ENCODE assay signal across 8 mouse cellular contexts in genomic region chr12:36041703-36042347, GRCm38 (mm10). TPM values are rescaled to one million over a fixed set of nuclear protein-coding genes. Genes with fewer than 3 reads are reported as not detected.
DNase-seq lines count a peak whose midpoint lies in the region; ATAC-seq and TF ChIP-seq lines count a peak whose summit lies in the region.

No protein-coding gene starts in this region.

- no peaks in the 10 kb centered on the region for H3K79me2 ChIP-seq in C2C12 (ENCODE audit: control insufficient read depth, insufficient read depth)
- no peaks in the 10 kb centered on the region for H3K79me2 ChIP-seq in liver, adult 2 months (ENCODE audit: control insufficient read depth, insufficient read depth, low read length)

- no peak for TF ChIP-seq CTCF in C2C12 (IDR thresholded peaks at IDR 0.05; ENCODE audit: control insufficient read depth, insufficient read depth, insufficient read length)
- TF ChIP-seq CTCF in liver, adult 2 months (IDR thresholded peaks at IDR 0.05; ENCODE audit: low read depth, low read length) = no peak

- 0 out of 2 replicates have a peak, but pooled peaks have one; percentile 5 for ATAC-seq in monocyte, adult 5-6 weeks (replicated peaks; ENCODE audit: insufficient number of reproducible peaks, low FRiP score, low TSS enrichment, poor library complexity, severe bottlenecking)

- no peaks in the 10 kb centered on the region for H3K79me3 ChIP-seq in C2C12 (ENCODE audit: low read depth)

- no peak overlapping the region for H3K27ac ChIP-seq in liver, adult 2 months (replicated peaks; ENCODE audit: insufficient read depth, low read depth, low read length)

- peak overlapping the region; percentile 23 for H3K9ac ChIP-seq in liver, adult 2 months (ENCODE audit: low read depth, low read length)

- DNase-seq in adrenal gland, postnatal 10 days = peak; percentile 44
- DNase-seq in embryo, embryonic 9.5 days (ENCODE audit: extremely low spot score) = peak; percentile 73
- peak; percentile 69 to 81 for DNase-seq in heart, adult 18-20 months
- peak; percentile 18 for DNase-seq in kidney, adult 11 months
- no peak for DNase-seq in liver, adult 2 months (ENCODE audit: extremely low read depth, low read depth, low spot score)
- DNase-seq in splenic B cell, adult 2 months (ENCODE audit: low read depth, low spot score) = peak; percentile 58

- no peaks in the 10 kb centered on the region for H3K36me3 ChIP-seq in C2C12 (ENCODE audit: control insufficient read depth, insufficient read depth)
- no peaks in the 10 kb centered on the region for H3K36me3 ChIP-seq in liver, adult 2 months (ENCODE audit: control insufficient read depth, insufficient read depth, low read length)
- H3K36me3 ChIP-seq in splenic B cell, adult 2 months (ENCODE audit: control insufficient read depth, insufficient read depth, low read length, poor library complexity, severe bottlenecking) = no peaks in the 10 kb centered on the region

- 2% methylated on average over 50 of the region's 50 CpGs for WGBS in liver, adult 2 months

- H3K27me3 ChIP-seq in C2C12 (ENCODE audit: control insufficient read depth, insufficient read depth, insufficient read length) = no peaks in the 10 kb centered on the region
- peaks cover 8% of the 10 kb centered on the region; the same call in 1 of the 2 replicates for H3K27me3 ChIP-seq in liver, adult 2 months (ENCODE audit: control insufficient read depth, insufficient read depth, low read length)
- H3K27me3 ChIP-seq in splenic B cell, adult 2 months (ENCODE audit: control insufficient read depth, insufficient read depth, low read length, poor library complexity, severe bottlenecking) = no peaks in the 10 kb centered on the region

- H3K4me3 ChIP-seq in C2C12 (ENCODE audit: insufficient read depth, poor library complexity, severe bottlenecking) = no peak overlapping the region
- peak overlapping the region; percentile 70 for H3K4me3 ChIP-seq in liver, adult 2 months (ENCODE audit: insufficient read depth, low read depth, low read length)

- H3K4me1 ChIP-seq in liver, adult 2 months (ENCODE audit: control insufficient read depth, insufficient read depth, low read length) = no peaks in the 10 kb centered on the region

- TF ChIP-seq POLR2A in liver, adult 2 months (IDR thresholded peaks at IDR 0.05; ENCODE audit: extremely low read depth, insufficient read depth, low read length) = no peak

- peak overlapping the region; percentile 77 for H3ac ChIP-seq in C2C12 (ENCODE audit: control insufficient read depth, insufficient read length, low read depth)

TF ChIP-seq in C2C12, 6 proteins besides CTCF, POLR2A, EP300 and RAD21:
- TF ChIP-seq CEBPB (IDR thresholded peaks at IDR 0.05; ENCODE audit: low read depth) (no peak), USF1 (IDR thresholded peaks at IDR 0.05; ENCODE audit: low read depth) (no peak), MYOD1 (IDR thresholded peaks at IDR 0.05; ENCODE audit: control insufficient read depth, insufficient read length, low read depth) (no peak), FOSL1 (IDR thresholded peaks at IDR 0.05; ENCODE audit: insufficient read depth, low read length, poor library complexity, severe bottlenecking) (no peak), MAX (IDR thresholded peaks at IDR 0.05) (no peak), MYOG (IDR thresholded peaks at IDR 0.05; ENCODE audit: control insufficient read depth, extremely low read depth, insufficient read length) (no peak)
TF ChIP-seq in C2C12: peak in this region for 0.

RNA-seq across cellular contexts. Expression of gene Tspan13, which starts 0.5 kb away (rescaled TPM):
- polyA plus RNA-seq in C2C12 (2012; fragmentation: generic; extraction: Trizol) = 0.87 TPM
- 10 to 100 TPM; 35.7 to 47.8 TPM for total RNA-seq in adrenal gland, postnatal 10 days (2021)
- 10 to 100 TPM; 34.9 to 46.1 TPM for total RNA-seq in heart, adult 18-20 months (2021)
- 0.74 and 1.7 TPM in 2 replicates for total RNA-seq in liver, adult 2 months (2014; rRNA removed)
- 1.9 and 2.1 TPM in 2 replicates for polyA plus RNA-seq in liver, adult 2 months (2012; rRNA removed)
- 116 to 146 TPM (median 118 TPM) in 3 replicates for total RNA-seq in monocyte, adult 5-6 weeks (2017)

RNA-seq across cellular contexts. Expression of gene Agr2, which starts 49.1 kb away (rescaled TPM):
- polyA plus RNA-seq in C2C12 (2012; fragmentation: generic; extraction: Trizol) = not detected
- not detected for total RNA-seq in adrenal gland, postnatal 10 days (2021)
- 1 to 10 TPM in 1 of 2 experiments, not detected in 1; 1.3 TPM for total RNA-seq in heart, adult 18-20 months (2021)
- total RNA-seq in liver, adult 2 months (2014; rRNA removed) = 0.47 TPM in 1 of 2 replicates, not detected in the other
- polyA plus RNA-seq in liver, adult 2 months (2012; rRNA removed) = 0.27 and 0.29 TPM in 2 replicates
- not detected in 3 replicates for total RNA-seq in monocyte, adult 5-6 weeks (2017)

Comparison
In these comparisons a context has a peak if more than half of its experiments do, and no peak if none do; other contexts are left out.
1. RNA of gene Tspan13, which starts 0.5 kb away (total RNA-seq): 116 to 146 TPM in monocyte, adult 5-6 weeks, 35.7 to 47.8 TPM in adrenal gland, postnatal 10 days and 34.9 to 46.1 TPM in heart, adult 18-20 months; 0.74 to 1.7 TPM in liver, adult 2 months; every median in the first group is over 10 times any median in the second.